Mouse (Mus musculus): ENCODE data around the gene Aagab. TPM values are rescaled to one million over a fixed set of nuclear protein-coding genes. Genes with fewer than 3 reads are reported as not detected.

The Aagab gene
- polyA plus RNA-seq, 1 experiment from 2014 or later, result 25.7 TPM

DNA sequence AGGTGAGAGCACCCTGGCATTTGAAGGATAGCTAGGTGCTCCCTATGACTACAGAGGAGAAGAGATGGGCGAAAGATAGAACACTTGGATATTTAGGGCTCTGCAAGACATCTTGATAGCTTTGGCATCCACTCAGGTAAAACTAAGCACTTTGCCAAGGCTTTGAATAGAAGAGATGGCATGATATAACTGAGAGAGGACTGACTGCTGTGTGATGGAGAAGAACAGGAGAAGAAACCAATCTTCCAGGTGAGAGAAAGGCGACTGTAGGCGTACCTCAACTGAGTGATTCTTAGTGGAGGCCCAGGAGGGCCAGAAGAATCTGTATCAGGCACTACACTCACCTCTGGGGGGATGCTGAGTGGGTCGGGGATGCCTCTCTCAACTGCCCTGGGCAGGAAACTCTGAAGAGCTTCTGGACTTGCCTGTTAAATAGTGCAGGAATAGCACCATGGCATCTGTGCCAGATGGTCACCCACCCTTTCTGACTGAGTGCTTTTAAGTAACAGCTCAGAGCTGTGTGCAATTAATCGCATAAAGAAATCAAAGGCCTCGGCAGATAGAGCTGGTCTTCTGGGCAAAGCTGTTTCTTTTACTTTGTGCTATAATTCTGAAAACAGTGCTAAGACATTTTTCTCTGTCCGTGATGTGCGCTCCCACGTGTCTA lies 22.8 kb downstream of the Aagab start:
- no peak overlapping the region for H3K4me3 ChIP-seq
- H3K9ac ChIP-seq, result no peak overlapping the region
- H3K36me3 ChIP-seq, result peaks cover 18% of the 10 kb centered on the region; the same call in 1 of the 2 replicates
- H3K27me3 ChIP-seq, result no peaks in the 10 kb centered on the region
- no peaks in the 10 kb centered on the region for H3K4me1 ChIP-seq
- H3K9me3 ChIP-seq, result no peaks in the 10 kb centered on the region
- no peak overlapping the region for H3K4me2 ChIP-seq
- H3K27ac ChIP-seq, result no peak overlapping the region
- 86% methylated on average over 9 of the region's 9 CpGs for WGBS
- no peak for ATAC-seq (ENCODE audit: insufficient number of reproducible peaks, low FRiP score, low TSS enrichment, low read depth)

DNA sequence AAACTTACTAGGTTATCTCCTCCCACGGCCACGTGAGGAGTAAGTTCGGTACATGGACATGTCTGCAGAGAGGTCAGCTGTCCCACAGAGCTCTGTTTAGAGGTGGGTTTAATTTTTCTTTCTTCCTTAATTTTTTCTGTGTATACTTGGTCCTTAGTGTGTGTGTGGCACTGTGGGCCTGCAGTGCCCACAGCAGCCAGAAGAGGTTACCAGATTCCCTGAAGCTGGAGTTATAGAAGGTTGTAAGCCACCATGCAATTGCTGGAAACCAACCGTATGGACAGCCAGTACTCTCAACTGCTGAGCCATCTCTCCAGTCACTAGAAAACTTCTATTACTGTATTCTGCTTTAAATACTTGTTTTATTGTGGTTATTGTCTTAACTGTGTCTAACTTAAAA lies 29.6 kb downstream of the Aagab start:
- Histone ChIP-seq H3K27ac (no peak overlapping the region), H3K4me1 (no peaks in the 10 kb centered on the region), H3K36me3 (peaks cover 25% of the 10 kb centered on the region), H3K4me3 (no peak overlapping the region), H3K4me2 (no peak overlapping the region), H3K27me3 (no peaks in the 10 kb centered on the region), H3K9ac (no peak overlapping the region), H3K9me3 (no peaks in the 10 kb centered on the region)
- ATAC-seq (ENCODE audit: insufficient number of reproducible peaks, low FRiP score, low TSS enrichment, low read depth), result no peak
- 92% methylated on average over 4 of the region's 4 CpGs for WGBS

DNA sequence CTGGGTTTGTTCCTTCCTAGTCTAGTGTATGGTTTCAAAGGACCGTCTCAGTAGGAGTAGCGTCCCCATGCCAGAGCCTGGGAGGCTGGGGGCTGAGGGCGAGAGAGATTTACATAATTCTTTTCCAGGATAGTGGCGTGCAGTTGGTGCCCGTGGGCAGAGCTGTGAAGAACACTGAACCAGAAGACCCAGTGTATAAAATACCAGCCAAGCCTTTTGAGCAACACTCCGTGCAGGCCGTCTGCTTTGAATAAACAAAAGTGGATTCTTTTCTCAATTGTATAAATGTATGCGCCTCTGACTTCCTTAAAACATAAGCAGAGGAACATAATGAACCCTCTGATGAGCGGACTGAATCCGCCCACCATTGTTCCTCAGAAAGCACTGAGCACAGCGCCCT lies 30.5 kb downstream of the Aagab start:
- Histone ChIP-seq H3K4me3 (no peak overlapping the region), H3K4me1 (no peaks in the 10 kb centered on the region), H3K9me3 (no peaks in the 10 kb centered on the region), H3K27me3 (no peaks in the 10 kb centered on the region), H3K36me3 (peaks cover 32% of the 10 kb centered on the region), H3K27ac (no peak overlapping the region), H3K4me2 (no peak overlapping the region), H3K9ac (no peak overlapping the region)
- no peak for ATAC-seq (ENCODE audit: insufficient number of reproducible peaks, low FRiP score, low TSS enrichment, low read depth)
- WGBS, result 81% methylated on average over 11 of the region's 11 CpGs

DNA sequence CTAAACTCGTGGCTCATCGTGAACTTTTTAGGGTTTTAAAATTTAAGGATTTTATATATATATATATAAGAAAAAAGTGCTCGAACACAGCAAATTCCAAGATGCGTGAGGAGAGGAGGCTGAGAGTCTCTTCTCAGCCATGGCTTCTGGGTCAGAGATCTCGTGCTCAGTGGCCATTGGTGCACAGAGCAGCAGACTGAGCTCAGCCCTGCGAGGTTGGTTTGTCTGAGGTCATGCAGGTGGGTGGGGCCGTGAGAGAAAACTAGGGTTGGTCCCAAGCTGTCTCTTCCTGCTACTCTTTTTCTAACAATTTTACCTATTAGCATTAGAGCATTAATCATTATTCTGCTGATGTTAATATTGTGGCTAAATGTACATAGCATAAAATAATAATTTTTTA lies 30.9 kb downstream of the Aagab start:
- no peak overlapping the region for H3K4me2 ChIP-seq
- WGBS, result 77% methylated on average over 7 of the region's 7 CpGs
- H3K4me1 ChIP-seq, result no peaks in the 10 kb centered on the region
- peaks cover 36% of the 10 kb centered on the region for H3K36me3 ChIP-seq
- no peaks in the 10 kb centered on the region for H3K9me3 ChIP-seq
- H3K4me3 ChIP-seq, result no peak overlapping the region
- no peak for ATAC-seq (ENCODE audit: insufficient number of reproducible peaks, low FRiP score, low TSS enrichment, low read depth)
- no peak overlapping the region for H3K27ac ChIP-seq
- H3K27me3 ChIP-seq, result no peaks in the 10 kb centered on the region
- H3K9ac ChIP-seq, result no peak overlapping the region

DNA sequence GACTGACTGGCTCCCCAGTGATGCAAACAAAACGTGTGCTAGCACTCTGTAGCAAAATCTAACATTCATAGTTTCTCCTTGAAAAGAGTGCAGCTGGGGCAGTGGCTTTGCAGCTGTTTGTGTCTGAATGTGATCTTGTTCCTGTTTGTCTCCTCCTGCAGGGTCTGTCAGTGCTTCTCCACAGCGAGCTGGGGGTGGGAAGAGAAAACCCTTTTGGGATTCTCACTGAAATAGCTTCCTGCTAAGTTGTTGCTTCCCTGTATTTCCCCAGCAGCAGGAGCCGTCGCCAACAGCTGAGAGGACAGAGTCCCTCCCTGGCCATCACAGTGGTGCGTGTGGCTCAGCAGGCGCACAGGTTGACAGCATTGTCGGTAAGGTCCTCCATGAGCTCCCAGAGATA lies 33.7 kb downstream of the Aagab start:
- Histone ChIP-seq H3K9me3 (no peaks in the 10 kb centered on the region), H3K4me1 (no peaks in the 10 kb centered on the region), H3K27me3 (no peaks in the 10 kb centered on the region), H3K27ac (no peak overlapping the region), H3K4me3 (no peak overlapping the region), H3K4me2 (no peak overlapping the region), H3K36me3 (peaks cover 36% of the 10 kb centered on the region), H3K9ac (no peak overlapping the region)
- ATAC-seq (ENCODE audit: insufficient number of reproducible peaks, low FRiP score, low TSS enrichment, low read depth), result no peak
- 73% methylated on average over 7 of the region's 7 CpGs for WGBS

DNA sequence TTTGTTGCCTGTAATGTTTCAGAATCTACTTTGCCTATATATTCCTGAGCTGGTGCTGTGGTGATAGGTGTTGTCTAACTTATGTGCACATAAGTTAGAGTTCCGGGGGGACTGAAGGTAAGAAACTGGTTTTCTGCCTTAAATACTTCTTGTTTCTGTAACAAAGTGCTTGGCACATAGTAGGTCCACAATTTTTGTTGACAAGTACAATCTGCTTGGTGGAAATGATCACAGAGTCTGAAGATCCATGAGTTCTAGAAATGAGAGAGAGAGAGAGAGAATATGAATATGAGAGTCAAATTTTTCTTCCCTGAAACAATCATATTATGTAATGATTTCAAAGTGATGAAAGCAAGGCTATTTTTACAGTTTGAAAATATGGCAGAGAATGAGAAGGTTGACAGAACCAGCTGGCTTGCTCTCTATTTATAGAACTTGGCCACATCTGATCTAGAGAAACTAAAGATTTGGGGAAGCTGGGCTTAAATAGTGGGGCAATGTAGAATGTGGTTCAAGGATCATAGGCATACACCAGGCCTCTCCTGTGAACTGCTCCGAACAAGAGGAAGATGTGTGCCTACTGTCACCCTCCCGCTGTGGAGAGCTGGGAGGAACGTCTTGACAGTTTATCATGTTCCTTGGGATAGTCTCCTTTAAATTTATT lies 39.7 kb downstream of the Aagab start:
- H3K36me3 ChIP-seq, result peaks cover 49% of the 10 kb centered on the region
- no peak overlapping the region for H3K4me2 ChIP-seq
- no peak overlapping the region for H3K27ac ChIP-seq
- WGBS, result 91% methylated on average over 4 of the region's 4 CpGs
- H3K4me1 ChIP-seq, result no peaks in the 10 kb centered on the region
- ATAC-seq (ENCODE audit: insufficient number of reproducible peaks, low FRiP score, low TSS enrichment, low read depth), result no peak
- H3K4me3 ChIP-seq, result no peak overlapping the region
- no peaks in the 10 kb centered on the region for H3K9me3 ChIP-seq
- no peak overlapping the region for H3K9ac ChIP-seq
- H3K27me3 ChIP-seq, result no peaks in the 10 kb centered on the region

DNA sequence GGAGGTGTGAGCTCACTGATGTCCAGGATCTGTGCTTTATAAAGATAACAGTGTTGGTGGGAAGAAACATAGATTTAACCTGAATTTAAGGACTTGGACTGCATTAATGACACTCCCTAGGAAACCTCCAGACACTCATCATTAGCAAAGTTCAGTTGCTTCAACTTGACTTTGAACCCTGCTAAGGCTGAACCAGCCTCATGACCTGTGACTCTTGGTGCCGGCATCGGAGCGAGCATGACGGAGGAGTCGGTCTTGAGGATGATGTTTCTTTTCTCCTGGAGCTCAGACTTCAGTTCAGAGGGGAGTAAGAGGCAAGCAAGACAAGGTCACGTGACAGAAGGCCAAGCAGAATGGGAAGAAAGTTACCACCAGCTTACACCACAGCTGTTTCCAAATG lies 41.6 kb downstream of the Aagab start:
- Histone ChIP-seq H3K27me3 (no peaks in the 10 kb centered on the region), H3K4me1 (peaks cover 16% of the 10 kb centered on the region), H3K9me3 (no peaks in the 10 kb centered on the region), H3K4me3 (no peak overlapping the region), H3K27ac (no peak overlapping the region), H3K36me3 (peaks cover 48% of the 10 kb centered on the region), H3K4me2 (no peak overlapping the region), H3K9ac (no peak overlapping the region)
- ATAC-seq (ENCODE audit: insufficient number of reproducible peaks, low FRiP score, low TSS enrichment, low read depth), result no peak
- 94% methylated on average over 6 of the region's 6 CpGs for WGBS

DNA sequence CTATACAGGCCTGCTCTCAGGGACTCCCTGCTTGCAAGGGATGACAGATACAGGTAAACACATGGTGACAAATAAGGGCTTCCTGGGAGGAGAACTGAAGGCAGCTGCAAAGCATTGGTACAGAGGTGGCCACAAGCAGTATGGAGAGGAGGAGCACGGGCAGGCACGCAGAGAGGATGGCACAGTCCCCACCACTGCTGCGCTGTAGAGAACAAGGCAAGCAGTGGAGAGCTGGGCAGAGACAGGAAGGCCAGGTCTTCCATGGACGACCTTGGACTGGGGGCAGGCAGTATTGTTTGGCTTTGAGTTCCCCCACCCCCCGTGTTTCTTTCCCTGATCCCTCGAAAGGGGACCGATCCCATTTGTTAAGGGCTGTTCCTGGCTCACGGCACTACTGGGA lies 42.6 kb downstream of the Aagab start:
- H3K4me2 ChIP-seq, result no peak overlapping the region
- H3K36me3 ChIP-seq, result peaks cover 53% of the 10 kb centered on the region
- H3K9me3 ChIP-seq, result no peaks in the 10 kb centered on the region
- no peak for ATAC-seq (ENCODE audit: insufficient number of reproducible peaks, low FRiP score, low TSS enrichment, low read depth)
- H3K27ac ChIP-seq, result no peak overlapping the region
- H3K4me3 ChIP-seq, result no peak overlapping the region
- no peaks in the 10 kb centered on the region for H3K27me3 ChIP-seq
- peaks cover 20% of the 10 kb centered on the region for H3K4me1 ChIP-seq
- no peak overlapping the region for H3K9ac ChIP-seq
- WGBS, result 88% methylated on average over 8 of the region's 8 CpGs

DNA sequence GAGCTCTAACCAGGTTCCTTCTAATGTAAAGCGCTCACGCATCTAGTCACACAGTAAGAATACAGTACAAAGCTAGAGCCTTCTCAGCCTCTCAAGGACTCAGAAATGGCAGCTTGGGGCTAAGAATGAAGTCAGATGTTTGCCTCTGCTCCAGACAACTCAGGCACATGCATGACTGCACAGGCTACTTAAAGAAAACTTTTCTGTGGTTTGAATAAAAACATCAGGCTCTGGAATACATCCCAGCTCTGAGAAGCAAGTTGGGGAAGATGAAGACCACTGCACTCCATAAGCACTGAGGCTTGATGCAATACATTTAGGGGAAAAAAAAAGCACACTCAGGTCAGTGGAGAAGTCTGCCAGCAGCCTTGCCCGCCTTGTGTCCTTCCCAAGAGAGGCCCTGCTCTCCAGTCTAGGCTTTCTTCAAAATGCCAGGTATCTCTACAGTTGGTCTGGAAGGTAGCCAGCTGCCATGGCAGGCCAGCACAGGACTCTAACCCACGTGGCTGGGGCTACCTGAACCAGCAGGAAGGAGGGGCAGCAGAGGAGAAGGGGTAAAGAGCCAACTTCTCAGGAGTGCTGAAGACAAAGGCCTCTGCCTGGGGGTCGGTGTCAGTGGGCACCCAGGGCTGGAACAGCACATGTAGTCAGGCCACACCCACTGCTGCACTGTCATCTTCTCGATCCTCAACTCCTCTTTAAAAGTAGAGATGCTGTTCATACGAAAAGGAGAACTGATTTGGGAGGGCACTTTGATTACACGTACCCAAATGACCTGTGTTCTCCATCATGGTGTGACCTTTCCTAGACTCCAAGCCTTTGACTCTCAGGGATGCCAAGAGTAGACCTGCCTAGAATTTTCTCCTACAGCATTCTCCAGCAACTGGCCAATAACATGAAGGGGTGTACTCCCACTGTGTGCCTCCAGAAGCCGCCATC lies 45.4 kb downstream of the Aagab start:
- no peak overlapping the region for H3K9ac ChIP-seq
- peak overlapping the region; percentile 71 for H3K27ac ChIP-seq
- no peak overlapping the region for H3K4me3 ChIP-seq
- H3K9me3 ChIP-seq, result no peaks in the 10 kb centered on the region
- WGBS, result 69% methylated on average over 9 of the region's 9 CpGs
- peaks cover 48% of the 10 kb centered on the region for H3K4me1 ChIP-seq
- H3K36me3 ChIP-seq, result peaks cover 47% of the 10 kb centered on the region
- H3K4me2 ChIP-seq, result no peak overlapping the region
- ATAC-seq (ENCODE audit: insufficient number of reproducible peaks, low FRiP score, low TSS enrichment, low read depth), result no peak
- H3K27me3 ChIP-seq, result no peaks in the 10 kb centered on the region

DNA sequence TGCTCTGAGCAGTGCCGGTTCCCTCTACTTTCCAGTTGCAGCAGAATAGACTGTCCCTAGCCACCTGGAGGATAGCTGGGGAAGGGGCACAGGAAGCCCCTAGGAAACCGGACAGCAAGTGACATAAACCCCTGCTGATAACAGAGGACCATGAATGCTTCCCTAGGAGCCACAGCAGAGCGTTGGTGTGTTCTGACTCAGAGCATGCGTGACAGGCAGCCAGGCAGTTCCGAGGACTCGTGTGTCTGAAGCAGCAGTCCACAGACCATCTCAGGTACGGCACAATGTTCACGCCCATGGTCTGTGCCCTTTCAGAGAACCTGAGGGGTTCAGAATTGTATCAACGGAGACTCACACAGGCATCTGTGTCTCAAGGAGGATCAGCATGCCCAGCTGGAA lies 46.1 kb downstream of the Aagab start:
- Histone ChIP-seq H3K9me3 (no peaks in the 10 kb centered on the region), H3K27ac (peak overlapping the region; percentile 13; the same call in 1 of the 2 replicates), H3K27me3 (no peaks in the 10 kb centered on the region), H3K9ac (no peak overlapping the region), H3K4me1 (peaks cover 55% of the 10 kb centered on the region), H3K4me2 (no peak overlapping the region), H3K36me3 (peaks cover 44% of the 10 kb centered on the region), H3K4me3 (no peak overlapping the region)
- WGBS, result 81% methylated on average over 9 of the region's 9 CpGs
- no peak for ATAC-seq (ENCODE audit: insufficient number of reproducible peaks, low FRiP score, low TSS enrichment, low read depth)

DNA sequence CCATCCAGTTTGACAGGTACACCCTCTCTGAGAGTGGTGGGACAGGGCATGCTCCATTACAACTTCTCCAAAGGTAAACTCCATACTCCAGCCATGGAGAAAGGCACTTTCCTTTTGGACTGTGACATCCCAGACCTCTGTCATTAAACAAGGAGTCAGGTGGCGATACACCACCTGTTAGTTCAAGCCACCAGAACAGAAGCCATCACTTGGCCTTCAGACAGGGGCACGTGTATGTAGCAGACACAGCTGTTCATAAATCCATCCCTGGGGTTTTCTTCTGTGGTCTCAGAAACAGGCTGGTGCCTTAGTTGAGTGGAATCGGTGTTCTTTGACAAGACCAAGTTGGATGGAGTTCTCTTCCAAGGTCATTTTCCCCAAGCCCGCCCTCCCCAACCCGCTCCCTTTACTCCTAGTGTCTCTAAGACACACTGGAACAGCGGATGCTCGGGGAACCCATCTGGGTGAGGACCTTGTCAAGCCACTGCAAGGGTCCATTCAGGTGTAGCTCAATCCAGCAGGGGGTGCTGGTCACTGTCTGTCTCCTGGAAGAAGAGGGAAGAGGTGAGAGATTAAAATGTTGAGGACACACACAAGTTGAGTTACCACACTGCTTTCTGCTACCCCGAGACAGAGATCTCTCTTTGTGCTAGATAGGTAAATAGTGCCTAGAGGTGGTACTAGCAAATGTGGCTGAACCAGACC lies 47.5 kb downstream of the Aagab start:
- no peaks in the 10 kb centered on the region for H3K27me3 ChIP-seq
- H3K9me3 ChIP-seq, result no peaks in the 10 kb centered on the region
- WGBS, result 82% methylated on average over 8 of the region's 8 CpGs
- no peak for ATAC-seq (ENCODE audit: insufficient number of reproducible peaks, low FRiP score, low TSS enrichment, low read depth)
- peaks cover 69% of the 10 kb centered on the region for H3K4me1 ChIP-seq
- peak overlapping the region; percentile 89 for H3K27ac ChIP-seq
- no peak overlapping the region for H3K9ac ChIP-seq
- H3K36me3 ChIP-seq, result peaks cover 48% of the 10 kb centered on the region
- H3K4me2 ChIP-seq, result no peak overlapping the region
- no peak overlapping the region for H3K4me3 ChIP-seq
